Mouse (Mus musculus): ENCODE measurements around the gene Vsig10.

- TF ChIP-seq POLR2A (IDR thresholded peaks at IDR 0.05; ENCODE audit: insufficient read depth, low read depth, low read length) (no peak), CTCF (IDR thresholded peaks at IDR 0.05; ENCODE audit: insufficient read depth, low read depth, low read length) (no peak)
Measured at GRCm38 (mm10) chr5:117271945-117272344, 46.9 kb upstream of the Vsig10 start.

All from olfactory bulb, adult 2 months (tissue).